Mouse (Mus musculus) bone marrow macrophage, adult 2 months (primary cell): ENCODE measurements around the gene Pogz.

ENCODE experiments used
- CTCF ChIP-seq: IDR thresholded peaks from 2 replicates; pipeline ENCODE4 v1.5.1; 2012; ENCODE audit warnings: low read depth, mild to moderate bottlenecking, low read length, moderate library complexity
- POLR2A ChIP-seq: IDR thresholded peaks from 2 replicates; pipeline ENCODE4 v1.6.1; 2012; ENCODE audit warnings: mild to moderate bottlenecking, low read depth, low read length, borderline replicate concordance

- TF ChIP-seq CTCF (no peak), POLR2A (no peak)
Observed at GRCm38 (mm10) chr3:94804146-94804545, 33.2 kb upstream of the Pogz start.
